Mouse (Mus musculus): Measurements from ENCODE around the gene Klhl2.

Klhl2 gene

DNA sequence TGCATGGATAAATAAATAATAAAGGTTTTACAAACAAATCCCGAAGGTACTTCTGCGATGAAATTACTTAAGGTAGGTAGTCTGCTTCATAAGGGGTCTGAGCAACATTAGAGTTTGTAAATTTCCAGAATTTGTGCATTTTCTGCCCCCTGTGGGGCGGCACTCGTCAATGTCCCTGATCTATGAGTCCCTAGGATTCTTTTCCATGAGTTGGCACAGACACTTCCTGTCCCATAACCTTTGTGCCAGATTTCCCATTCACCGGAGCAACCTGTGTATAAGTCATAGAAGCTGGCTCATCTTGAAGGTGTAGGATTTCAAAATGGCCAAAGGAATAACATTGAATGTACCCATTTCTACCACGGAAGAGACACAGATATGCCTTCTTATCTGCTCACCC lies 159.5 kb downstream of the Klhl2 start:
- DNase-seq, result no peak
